Mouse (Mus musculus) kidney, adult 8-10 months (tissue): Measurements from ENCODE around the gene Iqgap2.
A peak's percentile ranks its signal among the peaks of the same experiment; 100 is the strongest.

Source experiments
- DNase-seq, 2 experiments: peaks; one replicate each; pipeline ENCODE4 v3.0.0; 2022

The Iqgap2 gene

DNA sequence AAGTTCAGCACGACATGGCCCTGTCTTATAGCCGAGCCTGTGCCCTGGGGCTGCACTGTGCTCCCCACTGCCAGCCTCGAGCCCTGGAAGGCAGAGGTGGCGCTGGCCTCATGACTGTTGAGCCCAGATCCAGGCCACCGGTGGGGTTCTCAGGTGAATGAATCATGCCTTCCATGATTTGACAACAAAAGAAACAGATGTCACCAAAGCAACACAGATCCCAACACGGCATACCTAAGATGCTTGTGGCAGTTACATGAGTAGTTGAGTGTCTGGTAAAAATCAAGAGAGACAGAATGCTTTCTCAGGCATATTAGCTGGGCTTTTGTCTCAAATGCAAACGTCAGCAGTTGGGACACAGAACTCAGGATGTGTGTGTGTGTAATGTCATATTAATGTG lies 248.0 kb downstream of the Iqgap2 start:
- no peak for DNase-seq

DNA sequence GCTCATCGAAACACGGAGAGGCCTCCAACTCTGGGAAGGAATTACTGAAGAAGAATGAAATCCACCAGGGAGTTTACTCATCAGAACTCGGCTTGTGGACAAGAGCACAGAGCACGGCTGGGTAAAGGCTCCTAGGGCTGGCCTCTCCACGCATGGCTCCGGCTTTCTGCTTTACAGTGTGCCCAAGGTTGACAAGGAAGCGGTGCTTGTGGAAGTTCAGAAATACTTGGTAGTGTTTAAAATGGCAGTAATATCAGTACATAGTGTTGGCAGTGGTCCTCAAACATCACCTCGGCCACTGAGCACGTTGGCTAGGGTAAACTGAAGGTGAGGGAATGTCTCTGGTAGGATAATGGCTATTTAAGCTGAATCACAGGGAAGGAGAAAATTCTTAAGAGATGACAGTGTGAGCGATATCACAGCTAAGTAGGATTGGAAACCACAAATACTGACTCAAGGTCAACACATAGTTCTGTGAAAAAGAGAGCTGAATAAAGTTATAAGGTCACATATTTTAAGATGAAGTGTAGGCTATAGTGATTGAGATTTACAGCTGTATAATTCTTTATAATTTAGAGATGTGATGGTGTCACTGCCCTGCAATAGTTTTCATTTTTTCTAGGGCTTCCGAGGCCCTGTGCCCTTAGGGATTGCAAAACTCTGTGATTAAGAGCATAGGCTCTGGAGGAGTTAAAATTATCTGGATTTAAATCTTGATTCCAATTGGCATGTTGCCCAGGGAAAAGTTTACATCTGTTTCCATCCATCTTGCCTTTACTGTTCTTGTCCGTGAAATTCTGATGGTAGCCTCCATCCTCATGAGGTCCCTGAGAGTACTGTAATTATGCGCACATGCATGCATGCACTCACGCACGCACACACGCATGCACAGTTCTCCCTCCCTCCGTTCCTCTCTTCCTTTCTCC lies 250.4 kb downstream of the Iqgap2 start:
- DNase-seq, result no peak

DNA sequence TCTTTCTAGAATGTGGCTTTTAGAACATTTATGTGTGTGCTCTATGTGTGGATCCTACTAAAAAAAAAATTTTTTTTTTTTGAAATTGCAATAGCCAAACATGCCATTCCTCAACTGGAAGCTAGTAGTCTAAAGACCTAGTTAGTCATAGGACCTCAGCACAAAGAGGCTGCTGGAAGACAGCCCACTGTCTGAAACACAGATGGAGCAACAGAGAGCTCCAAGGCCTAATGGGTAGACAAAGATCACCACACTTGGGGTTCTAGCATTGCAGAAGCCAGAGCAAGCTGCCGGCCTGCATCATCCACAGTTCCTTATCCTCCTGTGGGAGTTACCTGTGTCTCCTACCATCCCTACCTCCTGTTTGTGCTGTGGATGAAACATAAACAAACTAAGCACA lies 251.3 kb downstream of the Iqgap2 start:
- DNase-seq, result no peak

DNA sequence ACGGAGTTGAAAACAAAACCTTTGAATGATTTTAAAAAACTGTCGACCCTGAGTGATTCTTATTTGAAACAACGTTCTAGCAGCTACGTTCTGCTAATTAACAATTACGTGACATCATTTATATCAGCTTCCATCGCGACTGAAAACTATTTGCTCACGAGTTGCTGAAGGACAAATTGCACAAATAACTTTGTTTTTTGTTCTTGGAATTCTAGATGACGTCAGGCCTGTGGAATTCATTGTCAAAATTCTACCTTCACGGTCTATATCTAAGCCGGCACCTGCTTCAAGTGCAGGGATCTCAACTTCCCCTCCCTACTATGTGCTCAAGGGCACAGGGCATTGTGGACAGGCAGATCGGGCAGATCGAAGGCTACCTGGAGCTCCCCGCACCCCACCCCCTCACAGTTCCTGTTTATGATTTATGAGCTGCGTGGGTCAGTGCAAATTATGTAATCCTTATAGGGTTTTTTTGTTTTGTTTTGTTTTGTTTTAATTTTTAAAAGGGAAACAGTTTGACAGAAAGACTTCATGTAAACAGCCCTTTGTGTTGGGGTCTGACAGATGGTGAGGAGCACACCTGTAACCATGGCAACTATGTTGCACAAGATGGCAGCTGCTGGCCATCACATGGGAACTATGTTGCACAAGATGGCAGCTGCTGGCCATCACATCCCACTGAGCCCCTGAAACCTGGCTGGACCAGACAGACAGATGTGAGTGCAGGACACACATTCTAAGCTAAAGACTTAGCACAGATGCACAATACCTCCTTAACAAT lies 252.2 kb downstream of the Iqgap2 start:
- DNase-seq, result peak in 1 of 2 experiments; percentile 42

DNA sequence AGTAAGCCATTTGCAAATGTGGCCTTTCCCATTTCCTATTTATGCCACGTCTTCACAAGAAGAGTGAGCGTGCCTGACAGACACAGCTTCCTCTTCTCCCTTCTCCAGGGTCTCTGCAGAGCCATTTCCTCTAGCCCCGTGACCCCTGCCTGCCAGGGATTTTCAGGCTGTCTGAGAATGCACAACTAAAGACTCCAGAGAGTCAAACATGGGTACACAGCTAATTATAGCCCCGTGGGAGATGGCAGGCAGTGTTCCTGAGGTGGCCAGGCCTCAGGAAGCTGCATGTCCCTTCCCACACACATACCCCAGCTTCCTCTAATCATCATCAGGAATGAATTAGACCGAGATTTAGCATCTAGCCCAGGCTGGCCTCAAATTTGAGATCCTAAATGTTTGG lies 252.8 kb downstream of the Iqgap2 start:
- DNase-seq, result peak; percentile 33 to 38

DNA sequence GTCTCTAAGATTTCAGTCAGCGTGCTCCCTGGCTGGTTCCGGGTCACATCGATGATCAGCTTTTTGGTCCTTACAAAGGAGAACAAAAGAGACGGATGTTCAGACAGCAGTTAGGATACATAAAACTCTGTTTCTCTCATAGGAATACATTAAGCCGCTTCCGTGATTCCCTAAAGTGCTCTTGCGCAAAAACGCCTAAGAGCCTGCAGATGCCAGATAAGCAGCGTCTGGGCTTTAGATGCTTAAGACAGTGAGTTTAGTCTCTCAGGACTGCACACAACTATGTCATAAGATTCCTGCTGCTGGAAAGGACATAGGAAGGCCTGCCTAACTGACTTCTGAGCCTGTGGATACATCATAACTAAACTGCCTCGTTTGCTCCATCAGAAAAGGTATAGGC lies 254.0 kb downstream of the Iqgap2 start:
- no peak for DNase-seq

DNA sequence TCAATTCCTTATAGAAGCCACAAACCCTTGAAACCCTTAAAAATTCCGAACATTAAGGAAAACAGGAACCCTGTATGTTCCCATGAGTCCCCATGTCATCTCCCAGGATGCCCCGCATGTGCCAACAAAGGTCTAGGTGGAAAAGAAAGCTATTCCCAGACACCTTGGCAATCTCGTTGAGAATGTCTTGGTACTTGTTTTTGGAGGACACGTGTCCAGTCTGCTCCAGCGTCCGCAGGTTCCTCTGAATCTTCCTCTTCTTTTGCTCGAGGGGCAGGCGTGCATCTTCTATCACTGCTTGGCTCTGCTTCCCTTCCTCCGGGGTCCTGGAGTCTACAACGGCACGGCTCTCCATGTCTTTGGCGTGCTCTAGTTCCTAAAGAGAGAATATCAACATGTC lies 256.4 kb downstream of the Iqgap2 start:
- no peak for DNase-seq

DNA sequence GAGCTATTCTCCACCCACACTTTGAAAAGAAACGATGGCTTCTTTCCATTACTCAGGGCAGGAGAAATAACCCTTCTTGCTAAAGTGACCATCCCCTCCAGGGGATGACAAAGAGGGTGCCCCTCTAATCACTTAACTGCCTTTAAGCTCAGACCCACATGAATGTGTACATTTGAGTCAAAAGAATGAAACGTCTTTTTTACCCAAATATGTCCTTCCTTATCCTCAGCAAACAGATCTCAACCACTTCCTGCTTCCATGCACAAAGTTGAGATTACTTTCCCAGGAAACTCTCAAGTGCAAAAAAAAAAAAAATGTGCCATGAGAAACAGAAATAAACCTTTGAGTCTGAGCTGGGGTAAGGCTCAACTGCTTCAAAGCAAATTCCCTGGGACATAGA lies 257.3 kb downstream of the Iqgap2 start:
- no peak for DNase-seq

DNA sequence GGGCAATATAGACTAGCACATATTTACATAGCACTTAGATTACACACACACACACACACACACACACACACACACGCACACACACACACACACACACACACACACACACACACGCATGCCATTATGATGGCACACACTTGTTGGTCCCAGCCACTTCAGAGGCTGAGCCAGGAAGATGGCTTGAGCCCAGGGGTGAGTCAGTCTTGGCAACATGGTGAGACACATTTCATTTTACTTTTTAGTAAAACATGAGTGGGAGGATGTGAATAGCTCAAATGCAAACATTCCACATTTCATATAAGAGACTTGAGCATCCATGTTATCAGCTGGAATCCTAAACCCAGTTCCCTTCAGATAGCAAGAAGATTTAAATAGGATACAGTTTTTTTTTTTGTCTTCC lies 258.3 kb downstream of the Iqgap2 start:
- DNase-seq, result no peak

DNA sequence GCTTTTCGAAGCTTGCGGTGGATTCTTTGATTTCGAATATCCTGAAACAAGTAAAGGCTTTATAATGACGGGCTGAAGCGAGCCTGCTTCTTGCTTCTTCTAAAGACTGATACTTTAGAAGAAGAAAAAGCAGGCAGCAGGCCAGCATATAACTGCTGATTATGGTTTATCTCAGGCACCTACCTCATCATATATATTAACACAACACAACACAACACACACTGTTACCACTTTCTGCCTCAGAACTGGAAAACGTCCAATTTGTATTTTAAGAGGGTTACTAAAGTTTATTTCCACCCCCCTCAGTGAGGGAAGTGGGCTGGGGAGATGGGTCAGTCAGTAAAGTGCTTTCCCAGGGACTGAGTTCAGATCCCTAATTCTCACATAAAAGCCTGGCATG lies 259.6 kb downstream of the Iqgap2 start:
- no peak for DNase-seq

DNA sequence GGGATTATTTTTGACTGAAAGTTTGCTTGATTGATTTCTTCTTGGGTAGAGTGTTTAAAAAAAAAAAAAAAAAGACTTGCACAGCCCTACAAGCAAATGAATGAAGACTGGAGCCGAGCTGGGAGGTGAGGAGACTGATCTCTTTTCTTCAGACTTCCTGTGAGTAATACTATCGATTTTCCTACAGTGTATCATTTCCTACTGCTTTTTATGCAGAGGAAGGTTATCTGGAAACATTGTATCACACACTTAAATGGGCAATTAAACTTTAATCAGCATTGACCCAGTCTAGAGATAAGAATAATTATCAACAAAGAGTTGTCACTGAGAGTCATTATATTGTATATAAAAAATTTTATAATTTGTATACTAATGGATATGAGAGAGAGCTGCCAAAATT lies 261.0 kb downstream of the Iqgap2 start:
- no peak for DNase-seq

DNA sequence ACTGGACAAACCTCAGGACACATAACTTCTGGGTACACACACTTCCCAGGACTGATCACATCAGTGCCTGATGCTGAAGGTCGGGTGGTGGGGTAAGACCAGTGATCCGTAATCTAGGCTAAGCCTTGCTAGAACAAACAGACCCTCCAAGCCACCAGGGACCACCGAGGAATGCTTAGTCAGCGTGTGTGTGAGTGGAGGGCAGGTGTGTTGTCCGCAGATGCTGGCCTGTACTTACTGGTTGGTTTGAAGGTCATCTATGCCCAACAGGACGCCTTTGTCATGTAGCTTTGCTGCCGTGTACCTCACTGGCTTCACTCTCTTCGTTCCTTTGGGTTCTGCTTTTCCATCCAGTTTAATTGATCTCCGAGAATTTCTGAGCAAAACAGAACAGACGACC lies 262.0 kb downstream of the Iqgap2 start:
- no peak for DNase-seq

DNA sequence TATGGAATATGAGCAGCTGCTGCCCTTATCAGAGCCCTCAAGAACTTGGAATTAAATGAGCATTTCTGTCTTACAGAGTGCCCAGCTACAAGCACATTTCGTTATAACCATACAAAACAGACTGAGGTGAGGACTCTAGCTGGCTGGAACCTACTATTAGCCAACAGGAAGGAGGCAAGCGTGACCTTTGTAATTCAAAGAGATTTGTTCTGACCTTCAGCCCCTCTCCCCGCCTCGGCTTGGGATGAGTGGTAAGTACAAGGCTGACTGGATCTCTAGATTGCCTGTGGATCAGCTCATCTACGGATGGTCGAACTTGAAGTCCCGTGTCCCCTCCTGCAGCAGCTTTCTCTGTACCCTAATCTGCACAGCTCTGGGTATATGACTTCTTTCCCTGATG lies 265.0 kb downstream of the Iqgap2 start:
- DNase-seq, result no peak

DNA sequence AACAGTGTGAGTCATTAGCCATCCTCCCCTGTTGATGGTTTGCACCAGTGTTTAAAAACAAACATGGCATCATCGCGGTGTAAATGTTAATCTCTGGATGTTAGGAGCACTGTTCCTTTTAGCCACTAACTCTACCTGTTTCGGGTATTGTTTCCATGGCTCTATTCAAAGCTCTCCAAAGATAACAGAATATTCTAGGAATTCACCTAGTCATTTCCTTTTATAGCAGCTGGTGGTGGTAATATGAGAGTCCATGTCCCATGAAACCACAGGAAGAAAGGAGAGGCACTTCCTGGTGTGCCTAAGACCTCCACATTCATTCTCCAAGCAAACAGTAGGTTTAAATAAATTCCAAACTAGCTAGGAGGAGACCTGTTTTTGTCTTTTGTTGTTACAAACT lies 268.7 kb downstream of the Iqgap2 start:
- no peak for DNase-seq

DNA sequence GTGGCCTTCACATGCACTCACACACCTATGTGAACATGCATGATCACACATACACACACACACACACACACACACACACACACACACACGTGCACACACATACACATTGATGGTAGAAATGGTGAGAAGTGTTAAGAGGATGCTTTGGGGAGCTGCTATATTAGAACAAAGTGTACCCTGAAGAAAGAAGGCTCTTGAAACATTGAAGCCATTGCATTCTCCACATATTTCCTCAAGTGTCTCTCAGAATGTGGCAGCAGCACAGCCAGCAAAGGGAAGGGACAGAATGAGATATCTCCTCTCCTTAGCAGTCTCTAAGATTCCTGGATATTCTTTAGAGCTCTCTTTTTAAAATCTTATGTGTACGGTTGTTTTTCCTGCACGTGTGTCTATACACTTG lies 270.2 kb downstream of the Iqgap2 start:
- no peak for DNase-seq

DNA sequence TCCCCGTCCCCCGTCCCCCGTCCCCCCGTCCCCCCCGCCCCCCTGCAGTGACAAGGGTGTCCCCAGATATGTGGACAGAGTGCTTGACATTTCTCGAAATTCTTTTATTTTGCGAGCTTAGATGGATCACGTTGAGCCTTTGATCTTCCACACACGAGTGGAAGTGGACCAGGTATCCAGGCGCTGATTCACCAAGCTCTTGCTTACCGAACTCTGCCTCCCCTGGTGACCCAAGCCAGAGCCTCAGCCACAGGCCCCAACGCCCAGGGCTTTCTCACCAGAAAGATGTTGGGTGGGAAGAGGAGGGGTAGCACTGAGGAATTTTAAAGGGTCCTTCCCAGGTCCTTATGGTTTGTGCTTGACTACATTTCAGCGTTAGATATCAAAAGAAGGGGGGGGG lies 272.9 kb downstream of the Iqgap2 start:
- DNase-seq, result no peak

DNA sequence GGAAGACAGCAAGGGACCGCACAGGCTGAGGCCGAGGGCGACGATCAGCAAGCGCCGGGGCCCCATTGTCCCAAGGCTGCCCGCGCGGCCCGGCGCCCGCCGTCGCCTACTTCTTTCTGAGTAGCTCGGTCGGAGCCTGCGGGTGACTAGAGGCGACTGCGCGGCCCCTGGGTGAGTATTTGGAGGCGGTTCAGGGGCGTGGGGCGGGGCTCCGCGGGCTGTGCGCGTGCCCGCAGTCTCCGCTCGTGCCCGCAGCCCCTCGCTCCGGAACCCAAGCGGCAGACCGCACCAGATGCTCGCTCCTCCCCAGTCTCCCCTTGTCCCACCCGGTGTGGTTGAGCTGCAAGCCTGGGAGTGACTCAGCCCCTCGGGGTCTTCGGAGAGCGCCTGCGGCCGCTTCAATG lies 273.4 kb downstream of the Iqgap2 start, which contains the start of gene F2r:
F2r (minus strand) TSS at position 179 of the 404 bp plus-strand sequence.
- peak; percentile 67 to 75 for DNase-seq

DNA sequence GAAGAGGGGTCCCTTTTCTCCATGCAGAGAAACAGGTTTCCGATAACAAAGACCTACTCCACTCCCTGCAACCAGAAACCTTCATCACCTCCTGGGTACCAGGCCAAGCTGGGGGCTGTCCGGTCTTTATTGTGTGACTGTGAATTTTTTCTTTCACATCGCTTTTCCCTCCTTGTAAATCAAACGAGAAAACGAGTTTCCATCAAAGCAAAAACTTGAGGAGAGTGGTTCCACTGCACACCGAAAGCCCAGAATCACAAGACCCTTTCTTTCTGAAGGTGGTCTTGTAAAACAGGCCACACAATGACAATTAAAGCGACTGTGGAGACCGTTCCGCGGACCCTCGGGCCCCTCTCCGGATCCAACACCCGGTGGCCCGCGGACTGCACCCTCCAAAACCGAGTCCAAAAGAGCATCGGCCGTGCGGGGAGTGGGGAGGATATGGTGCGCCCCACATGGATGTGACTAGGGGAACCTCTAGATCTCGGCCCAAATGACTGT lies 274.0 kb downstream of the Iqgap2 start:
- DNase-seq, result no peak

DNA sequence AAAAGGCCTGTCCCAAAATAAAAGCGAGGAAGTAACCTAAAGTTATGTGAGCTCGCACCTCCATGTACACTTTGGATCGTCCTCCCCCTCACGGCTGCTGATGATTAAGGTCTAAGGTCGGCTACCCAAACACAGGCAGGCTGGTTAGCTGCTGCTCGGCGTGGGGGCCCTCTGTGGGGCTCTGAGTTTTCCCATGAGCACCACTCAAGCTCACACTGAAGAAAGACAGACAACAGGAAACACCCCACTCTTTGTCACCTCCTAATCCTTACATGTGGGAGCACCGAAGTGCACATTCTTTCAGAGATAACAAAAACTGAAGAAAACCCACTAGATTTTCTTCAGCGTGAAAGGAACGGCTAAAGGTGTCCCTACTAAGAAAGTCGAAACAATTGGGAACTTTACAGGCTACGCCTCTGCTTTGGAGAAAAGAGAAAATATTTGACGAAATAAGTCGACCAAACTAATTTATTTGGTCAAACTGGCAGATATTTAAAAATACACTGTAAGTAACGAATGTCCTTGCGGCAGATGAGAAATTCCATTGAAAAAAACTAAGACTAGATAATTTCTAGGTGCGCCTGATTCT lies 274.5 kb downstream of the Iqgap2 start:
- no peak for DNase-seq

DNA sequence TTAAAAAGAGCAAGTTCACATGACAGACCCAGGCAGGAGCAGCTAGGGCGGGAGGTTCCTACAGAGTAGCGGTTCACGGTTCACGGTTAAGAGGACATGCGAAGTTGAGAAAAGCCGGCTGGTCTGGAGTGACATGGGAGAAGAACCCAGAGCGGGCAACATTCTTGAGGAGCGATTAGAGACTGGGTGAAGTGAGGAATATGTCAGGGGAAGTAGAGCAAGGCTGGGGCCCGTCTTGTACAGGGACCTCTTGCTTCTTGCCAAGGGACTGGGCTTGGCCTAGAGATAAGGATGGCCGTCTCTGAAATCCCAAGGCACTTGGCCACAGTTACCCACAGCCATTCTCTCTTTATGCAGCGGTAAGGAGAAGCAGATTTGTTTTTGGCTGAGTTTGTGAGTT lies 275.2 kb downstream of the Iqgap2 start:
- DNase-seq, result no peak

DNA sequence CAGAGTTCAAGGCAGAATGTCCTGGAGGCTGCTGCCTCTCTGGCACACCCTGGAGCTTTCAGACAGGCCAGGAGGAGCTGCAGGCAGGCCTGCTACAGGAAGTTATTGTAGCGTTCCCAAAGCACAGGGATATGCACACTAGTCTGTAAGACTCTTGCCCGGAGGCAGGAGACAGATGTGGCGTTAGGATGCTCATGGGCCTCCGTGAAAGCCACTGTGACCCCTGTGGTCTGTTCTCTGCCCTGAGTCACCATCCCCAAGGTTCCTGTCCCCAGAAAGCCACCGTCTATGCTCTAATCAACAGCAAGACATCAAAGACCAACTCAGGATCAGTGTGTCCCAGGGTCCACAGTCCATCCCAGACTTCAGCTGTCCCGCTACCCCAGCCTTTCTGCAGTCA lies 277.0 kb downstream of the Iqgap2 start:
- no peak for DNase-seq

DNA sequence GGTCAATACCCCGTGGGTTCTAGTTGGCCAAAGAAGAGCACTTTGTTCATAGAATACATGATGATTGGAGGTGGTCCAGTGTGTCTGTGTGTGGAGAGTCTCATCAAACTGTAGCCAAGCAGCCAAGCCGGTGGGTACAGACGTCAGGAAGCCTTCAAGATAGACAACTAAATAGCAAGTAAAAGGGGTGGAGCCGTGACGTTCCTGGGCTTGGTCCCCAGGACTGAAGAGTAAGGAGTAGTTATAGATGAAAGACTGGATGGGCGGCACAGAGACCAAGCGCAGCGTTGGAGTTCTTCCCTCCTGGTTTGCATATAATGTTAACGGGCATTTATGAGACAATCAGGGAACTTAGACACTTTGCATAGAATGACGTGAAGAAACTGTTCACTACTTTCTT lies 279.5 kb downstream of the Iqgap2 start:
- no peak for DNase-seq

DNA sequence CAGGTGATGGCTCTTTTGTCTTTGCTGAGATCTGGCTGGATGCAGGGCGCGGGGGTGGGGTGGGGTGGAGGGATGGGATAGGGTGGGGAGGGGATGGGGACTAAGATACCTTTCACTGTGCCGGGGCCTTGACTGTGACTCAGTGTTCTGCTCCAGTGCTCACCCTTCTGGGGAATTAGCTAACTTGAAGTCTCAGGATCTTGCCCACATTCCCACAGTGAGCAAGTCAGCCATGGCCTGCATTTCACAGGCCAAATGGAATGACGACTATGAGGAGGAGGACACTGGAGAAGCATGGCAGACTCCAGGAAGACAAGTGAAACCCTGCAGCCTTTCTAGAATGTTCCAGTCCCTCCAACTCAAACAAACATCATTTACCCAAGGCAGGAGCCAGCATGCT lies 280.0 kb downstream of the Iqgap2 start:
- no peak for DNase-seq
